Mouse (Mus musculus): ENCODE measurements at regions not wholly inside any gene's neighbourhood (a gene's known extent, or its start where the extent isn't known, plus 50 kb on each side); places are given as distances from the start of the nearest gene placed in this dataset.

DNA sequence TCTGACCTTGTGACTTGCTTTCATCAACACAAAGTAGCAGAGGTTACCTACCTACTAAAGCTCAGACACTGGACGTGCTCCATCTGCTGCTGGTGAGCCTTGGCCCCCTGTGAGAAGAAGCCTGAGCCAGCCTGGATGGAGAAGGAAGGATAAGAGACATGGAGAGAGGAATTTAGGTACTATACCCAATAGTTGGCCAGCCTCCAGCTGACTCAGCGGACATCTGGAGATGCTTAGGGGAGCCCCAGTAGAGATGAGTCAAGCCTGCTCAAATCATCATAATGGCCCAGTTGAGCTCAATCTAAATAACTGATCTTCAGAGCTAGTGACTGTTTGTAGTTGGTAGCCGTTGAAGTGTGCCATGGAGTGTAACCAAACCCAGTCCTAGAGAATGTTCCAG lies 53.7 kb upstream of the Ripply2 start:
- no peak for DNase-seq
- 80% methylated on average over 3 of the region's 3 CpGs for WGBS
- ATAC-seq (ENCODE audit: low FRiP score, low TSS enrichment), result no peak
- Histone ChIP-seq H3K27me3 (ENCODE audit: control insufficient read depth, insufficient read depth, low read length) (no peaks in the 10 kb centered on the region), H3K9me3 (ENCODE audit: control insufficient read depth, low read length) (no peaks in the 10 kb centered on the region), H3K4me3 (replicated peaks; ENCODE audit: low read depth, low read length) (no peak overlapping the region), H3K36me3 (ENCODE audit: control insufficient read depth, insufficient read depth, low read length) (no peaks in the 10 kb centered on the region), H3K4me2 (ENCODE audit: low read length) (no peak overlapping the region), H3K4me1 (ENCODE audit: control insufficient read depth, insufficient read depth, low read length) (no peaks in the 10 kb centered on the region), H3K27ac (replicated peaks; ENCODE audit: low read depth, low read length) (no peak overlapping the region), H3K9ac (replicated peaks; ENCODE audit: low read length) (no peak overlapping the region)

DNA sequence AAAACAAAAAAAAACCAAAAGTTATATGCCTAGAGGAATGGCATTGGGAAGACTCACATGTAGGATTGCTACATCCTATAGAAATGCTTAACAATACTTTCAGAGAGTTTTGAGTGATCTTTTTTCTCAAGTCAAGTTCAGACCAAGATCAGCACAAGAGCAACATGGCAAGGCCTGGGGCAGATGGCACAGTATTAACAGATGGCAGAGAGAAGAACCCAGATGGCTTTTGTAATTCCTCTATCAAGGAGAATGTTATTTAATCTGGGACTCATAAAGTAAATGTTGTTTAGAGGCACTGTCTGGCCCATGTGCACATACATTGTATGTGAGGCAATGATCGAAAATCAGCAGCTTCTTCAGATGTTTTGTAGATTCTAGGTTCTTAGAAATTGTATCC lies 58.3 kb upstream of the Ripply2 start:
- Histone ChIP-seq H3K27me3 (ENCODE audit: control insufficient read depth, insufficient read depth, low read length) (no peaks in the 10 kb centered on the region), H3K9me3 (ENCODE audit: control insufficient read depth, low read length) (no peaks in the 10 kb centered on the region), H3K27ac (replicated peaks; ENCODE audit: low read depth, low read length) (no peak overlapping the region), H3K4me3 (replicated peaks; ENCODE audit: low read depth, low read length) (no peak overlapping the region), H3K4me2 (ENCODE audit: low read length) (no peak overlapping the region), H3K4me1 (ENCODE audit: control insufficient read depth, insufficient read depth, low read length) (peaks cover 3% of the 10 kb centered on the region; the same call in 1 of the 2 replicates), H3K36me3 (ENCODE audit: control insufficient read depth, insufficient read depth, low read length) (no peaks in the 10 kb centered on the region), H3K9ac (replicated peaks; ENCODE audit: low read length) (no peak overlapping the region)
- DNase-seq (no peak), ATAC-seq (ENCODE audit: low FRiP score, low TSS enrichment) (no peak)
- 94% methylated on average over 1 of the region's 1 CpGs for WGBS

DNA sequence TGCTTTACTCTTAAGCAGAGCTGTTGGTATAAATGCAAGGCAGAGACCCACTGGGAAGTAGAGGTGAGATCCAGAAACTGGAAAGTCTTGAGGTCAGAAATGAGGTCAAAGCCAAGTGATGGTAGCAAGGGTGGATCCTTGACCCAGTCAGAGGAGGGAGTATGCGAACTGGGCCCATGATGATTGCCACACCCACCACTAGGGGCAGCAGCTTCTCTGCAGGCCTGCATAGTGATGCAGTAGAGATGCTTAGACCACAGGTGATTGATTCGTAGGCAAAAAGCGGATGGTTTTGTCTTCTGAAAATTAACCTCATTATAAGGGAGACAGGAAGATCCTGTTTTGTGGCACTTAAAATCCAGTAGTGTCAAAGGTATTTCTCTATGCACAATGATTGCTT lies 59.6 kb upstream of the Ripply2 start:
- peaks cover 4% of the 10 kb centered on the region; the same call in 1 of the 2 replicates for H3K4me1 ChIP-seq (ENCODE audit: control insufficient read depth, insufficient read depth, low read length)
- no peaks in the 10 kb centered on the region for H3K27me3 ChIP-seq (ENCODE audit: control insufficient read depth, insufficient read depth, low read length)
- DNase-seq (no peak), ATAC-seq (ENCODE audit: low FRiP score, low TSS enrichment) (no peak)
- no peaks in the 10 kb centered on the region for H3K9me3 ChIP-seq (ENCODE audit: control insufficient read depth, low read length)
- H3K4me3 ChIP-seq (replicated peaks; ENCODE audit: low read depth, low read length), result no peak overlapping the region
- no peaks in the 10 kb centered on the region for H3K36me3 ChIP-seq (ENCODE audit: control insufficient read depth, insufficient read depth, low read length)
- H3K9ac ChIP-seq (replicated peaks; ENCODE audit: low read length), result no peak overlapping the region
- 81% methylated on average over 3 of the region's 3 CpGs for WGBS
- no peak overlapping the region for H3K27ac ChIP-seq (replicated peaks; ENCODE audit: low read depth, low read length)
- H3K4me2 ChIP-seq (ENCODE audit: low read length), result no peak overlapping the region

DNA sequence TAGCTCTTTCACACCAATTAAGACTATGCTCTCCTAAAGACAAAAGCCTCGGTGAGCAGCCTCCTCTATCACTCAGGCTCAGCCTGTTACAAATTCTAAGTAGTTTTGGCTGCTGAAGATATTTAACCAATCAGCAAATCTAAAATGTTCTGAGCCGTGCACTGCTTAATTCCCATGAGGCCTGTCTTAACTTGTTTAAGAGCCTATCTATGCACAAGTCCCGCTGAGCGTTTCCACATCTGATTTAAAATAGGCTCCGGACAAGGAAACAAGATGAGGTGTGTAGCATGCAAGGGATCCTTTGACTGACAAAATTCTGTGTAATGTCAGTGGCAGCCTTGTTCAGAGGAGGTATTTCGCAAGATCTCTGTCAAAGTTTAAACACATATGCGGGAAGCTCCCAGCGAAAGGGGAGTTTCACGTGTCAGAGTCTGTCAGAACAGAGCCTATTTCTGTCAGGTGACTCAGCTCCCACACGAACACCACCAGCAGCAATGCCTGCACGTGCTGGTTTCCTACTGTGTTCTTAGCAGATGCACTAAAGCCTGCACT lies 63.3 kb upstream of the Ripply2 start:
- no peak for ATAC-seq (ENCODE audit: low FRiP score, low TSS enrichment)
- DNase-seq, result peak; percentile 44

DNA sequence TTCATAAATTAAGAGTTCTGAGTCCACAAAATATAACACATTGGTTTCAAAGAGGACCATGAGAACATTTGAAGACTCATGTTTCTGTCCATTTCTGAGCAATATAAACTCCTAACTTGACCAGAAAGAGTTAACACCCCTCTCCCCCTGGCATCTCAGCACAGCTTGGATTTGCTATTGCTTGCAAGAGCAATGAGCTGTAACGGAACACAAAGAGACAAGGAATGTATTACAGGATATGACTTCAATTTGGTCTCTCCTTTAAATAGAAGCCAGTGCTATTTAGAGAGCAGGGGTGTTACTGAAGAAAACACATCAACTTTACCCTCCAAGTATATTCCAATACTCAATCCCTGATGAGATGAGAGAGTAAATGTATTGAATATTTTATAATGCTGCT lies 65.5 kb upstream of the Ripply2 start:
- no peaks in the 10 kb centered on the region for H3K36me3 ChIP-seq (ENCODE audit: control insufficient read depth, insufficient read depth, low read length)

More for the DNA sequence above, 63.3 kb upstream of the Ripply2 start:
- Histone ChIP-seq H3K4me3 (replicated peaks; ENCODE audit: low read depth, low read length) (no peak overlapping the region), H3K27me3 (ENCODE audit: control insufficient read depth, insufficient read depth, low read length) (no peaks in the 10 kb centered on the region), H3K9me3 (ENCODE audit: control insufficient read depth, low read length) (no peaks in the 10 kb centered on the region), H3K36me3 (ENCODE audit: control insufficient read depth, insufficient read depth, low read length) (no peaks in the 10 kb centered on the region), H3K27ac (replicated peaks; ENCODE audit: low read depth, low read length) (no peak overlapping the region), H3K4me2 (ENCODE audit: low read length) (no peak overlapping the region), H3K9ac (replicated peaks; ENCODE audit: low read length) (no peak overlapping the region), H3K4me1 (ENCODE audit: control insufficient read depth, insufficient read depth, low read length) (peaks cover 4% of the 10 kb centered on the region; the same call in 1 of the 2 replicates)
- 57% methylated on average over 11 of the region's 11 CpGs for WGBS

DNA sequence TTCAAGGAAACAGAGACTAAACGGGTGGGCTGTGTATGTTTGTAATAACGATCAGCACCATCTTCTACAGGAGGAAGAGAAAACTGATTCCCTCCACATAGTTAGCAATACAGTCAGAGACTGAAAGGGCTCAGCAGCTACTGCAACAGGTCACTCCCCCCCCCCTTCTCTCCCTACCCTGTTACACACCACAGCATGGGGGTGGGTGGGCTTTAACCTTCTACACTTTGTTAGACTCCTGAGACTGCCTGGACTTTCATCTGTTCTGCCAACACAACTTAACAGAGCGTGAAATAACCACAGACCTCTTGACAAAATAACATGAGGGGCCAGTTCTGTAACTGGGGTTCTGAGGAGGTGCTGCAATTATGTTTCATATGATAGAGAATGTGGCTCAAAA lies 50.7 kb upstream of the Snap91 start:
- Histone ChIP-seq H3K9ac (replicated peaks; ENCODE audit: low read length) (no peak overlapping the region), H3K27me3 (ENCODE audit: control insufficient read depth, insufficient read depth, low read length) (no peaks in the 10 kb centered on the region), H3K27ac (replicated peaks; ENCODE audit: low read depth, low read length) (no peak overlapping the region), H3K9me3 (ENCODE audit: control insufficient read depth, low read length) (no peaks in the 10 kb centered on the region), H3K4me3 (replicated peaks; ENCODE audit: low read depth, low read length) (no peak overlapping the region), H3K4me2 (ENCODE audit: low read length) (no peak overlapping the region), H3K4me1 (ENCODE audit: control insufficient read depth, insufficient read depth, low read length) (no peaks in the 10 kb centered on the region), H3K36me3 (ENCODE audit: control insufficient read depth, insufficient read depth, low read length) (no peaks in the 10 kb centered on the region)
- no peak for DNase-seq
- WGBS, result 71% methylated on average over 3 of the region's 3 CpGs
- no peak for ATAC-seq (ENCODE audit: low FRiP score, low TSS enrichment)

More for the DNA sequence above, 65.5 kb upstream of the Ripply2 start:
- peak; percentile 21 for DNase-seq
- Histone ChIP-seq H3K9me3 (ENCODE audit: control insufficient read depth, low read length) (no peaks in the 10 kb centered on the region), H3K4me3 (replicated peaks; ENCODE audit: low read depth, low read length) (no peak overlapping the region), H3K27ac (replicated peaks; ENCODE audit: low read depth, low read length) (no peak overlapping the region), H3K9ac (replicated peaks; ENCODE audit: low read length) (no peak overlapping the region), H3K4me1 (ENCODE audit: control insufficient read depth, insufficient read depth, low read length) (peaks cover 4% of the 10 kb centered on the region; the same call in 1 of the 2 replicates), H3K4me2 (ENCODE audit: low read length) (no peak overlapping the region), H3K27me3 (ENCODE audit: control insufficient read depth, insufficient read depth, low read length) (no peaks in the 10 kb centered on the region)
- WGBS, result 4% methylated on average over 1 of the region's 1 CpGs
- no peak for ATAC-seq (ENCODE audit: low FRiP score, low TSS enrichment)
